Mouse (Mus musculus) forebrain, embryonic 16.5 days (tissue): ENCODE results near the gene Arf6. TPM values are rescaled to one million over a fixed set of nuclear protein-coding genes. Genes with fewer than 3 reads are reported as not detected.

Source experiments
- ATAC-seq: fragments of 200-750 bp; cut with Nextera tagmentation; 2 replicates; pipeline ENCODE4 v1.8.0; 2017; ENCODE audit warnings: mild to moderate bottlenecking, moderate library complexity
- H3K27ac ChIP-seq: fragments of 300-500 bp; sonication (generic); 2 replicates; pipeline ENCODE4 v1.5.1; 2014; ENCODE audit warnings: low read length, control low read depth
- H3K27me3 ChIP-seq: fragments of 300-500 bp; sonication (generic); replicated peaks from 2 replicates; pipeline ENCODE4 v1.6.1; 2014; ENCODE audit warnings: low read length; ENCODE audit not compliant: control insufficient read depth, insufficient read depth
- H3K36me3 ChIP-seq: fragments of 300-500 bp; sonication (generic); 2 replicates; pipeline ENCODE4 v1.6.1; 2014; ENCODE audit not compliant: control insufficient read depth, insufficient read depth
- H3K4me1 ChIP-seq: fragments of 300-500 bp; sonication (generic); replicated peaks from 2 replicates; pipeline ENCODE4 v1.6.1; 2014; ENCODE audit warnings: low read length; ENCODE audit not compliant: control insufficient read depth, insufficient read depth
- H3K4me2 ChIP-seq: fragments of 300-500 bp; sonication (generic); 2 replicates; pipeline ENCODE4 v1.6.1; 2014; ENCODE audit warnings: mild to moderate bottlenecking, low read length, control low read depth
- H3K4me3 ChIP-seq: fragments of 300-500 bp; sonication (generic); replicated peaks from 2 replicates; pipeline ENCODE4 v1.5.1; 2014; ENCODE audit warnings: mild to moderate bottlenecking, low read length, control low read depth
- H3K9ac ChIP-seq: fragments of 300-500 bp; sonication (generic); replicated peaks from 2 replicates; pipeline ENCODE4 v1.6.1; 2014; ENCODE audit warnings: low read depth, low read length, control low read depth
- H3K9me3 ChIP-seq: fragments of 300-500 bp; sonication (generic); 2 replicates; pipeline ENCODE4 v1.6.1; 2016; ENCODE audit warnings: low read length; ENCODE audit not compliant: control insufficient read depth
- WGBS: fragments of 180-500 bp; shearing (Covaris S2); extraction: QIAGEN DNeasy Blood & Tissue Kit; methylation state at CpG from one replicate; pipeline ENCODE4 v1.1.7; 2014; 5-methylcytosine and 5-hydroxymethylcytosine counted together
- microRNA-seq: library from miRNA; unstranded; fragments of <30 nt; microRNA quantifications from one replicate; pipeline ENCODE4, GENCODE M21; 2017
- polyA plus RNA-seq: library from polyadenylated mRNA; unstranded; fragments of >200 nt; fragmentation: Nextera tagmentation; extraction: Ambion mirVana; gene quantifications from 2 replicates; pipeline ENCODE4 v1.2.1, GENCODE M21; 2015

The Arf6 gene
- polyA plus RNA-seq, 1 experiment from 2014 or later = 22.2 TPM

DNA sequence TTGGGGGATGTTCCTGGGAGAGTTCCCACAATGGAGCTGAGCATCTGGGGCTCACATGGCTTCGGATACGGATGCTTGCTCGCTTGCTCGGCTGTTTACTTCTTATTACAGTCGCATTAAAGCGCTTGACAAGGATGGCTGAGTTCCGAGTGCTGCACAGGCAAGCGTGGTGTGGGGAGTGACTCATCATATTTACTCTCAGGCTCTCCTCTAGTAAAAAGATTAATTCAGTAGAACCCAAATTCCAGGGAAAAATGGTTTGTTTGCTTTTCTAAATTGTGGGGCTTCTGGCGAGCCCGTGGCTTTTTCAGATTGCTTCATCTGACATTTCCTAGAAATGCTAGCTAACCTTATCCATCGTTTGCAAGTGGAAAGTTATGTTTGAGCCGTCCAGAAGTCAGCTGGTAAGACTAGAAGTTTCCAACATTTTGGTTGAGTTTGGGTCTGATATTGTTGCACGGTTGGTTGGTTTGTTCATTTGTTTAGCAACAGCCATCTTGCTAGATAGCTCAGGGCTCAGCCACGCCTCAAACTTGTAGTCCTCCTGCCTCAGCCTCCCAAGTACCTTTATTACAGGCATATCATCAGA lies 47.2 kb downstream of the Arf6 start:
- H3K27me3 ChIP-seq = no peaks in the 10 kb centered on the region
- ATAC-seq = no peak
- H3K4me2 ChIP-seq = no peak overlapping the region
- no peak overlapping the region for H3K27ac ChIP-seq
- H3K9ac ChIP-seq = no peak overlapping the region
- H3K4me3 ChIP-seq = no peak overlapping the region
- H3K36me3 ChIP-seq = no peaks in the 10 kb centered on the region
- 0 out of 2 replicates have a peak, but pooled peaks cover 2% of the 10 kb centered on the region for H3K4me1 ChIP-seq
- WGBS = 83% methylated on average over 14 of the region's 14 CpGs
- no peaks in the 10 kb centered on the region; the same call in 1 of the 2 replicates for H3K9me3 ChIP-seq

- Histone ChIP-seq H3K9me3 (no peaks in the 10 kb centered on the region; the same call in 1 of the 2 replicates), H3K4me3 (no peak overlapping the region), H3K4me2 (no peak overlapping the region), H3K9ac (no peak overlapping the region), H3K36me3 (no peaks in the 10 kb centered on the region), H3K27me3 (no peaks in the 10 kb centered on the region), H3K4me1 (0 out of 2 replicates have a peak, but pooled peaks cover 2% of the 10 kb centered on the region), H3K27ac (no peak overlapping the region)
- no peak for ATAC-seq
- WGBS = 87% methylated on average over 4 of the region's 4 CpGs
Observed at GRCm38 (mm10) chr12:69419606-69420005, 47.7 kb downstream of the Arf6 start.

DNA sequence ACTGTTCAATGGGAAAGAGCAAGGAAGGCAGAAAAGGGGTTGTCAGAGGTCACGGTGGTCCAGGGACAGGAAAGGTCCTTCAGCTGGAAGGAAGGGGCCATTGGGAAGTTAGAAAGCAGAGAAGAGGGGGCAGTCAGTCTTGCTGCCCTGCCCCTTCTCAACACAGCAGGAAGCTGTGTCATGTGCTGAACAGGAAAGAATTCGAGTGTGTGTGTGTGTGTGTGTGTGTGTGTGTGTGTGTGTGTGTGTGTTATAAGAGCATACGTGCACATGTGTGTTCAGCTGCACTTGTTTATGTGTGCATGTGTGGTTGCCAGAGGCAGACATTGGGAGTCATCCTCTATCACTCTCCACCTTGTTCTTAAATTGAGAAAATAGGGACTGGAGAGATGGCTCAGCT lies 48.8 kb downstream of the Arf6 start:
- WGBS = 73% methylated on average over 3 of the region's 3 CpGs
- ATAC-seq = no peak

GRCm38 (mm10) chr12:69422827-69423537 lies 51.0 kb downstream of the Arf6 start:
- H3K4me2 ChIP-seq = no peak overlapping the region
- no peaks in the 10 kb centered on the region for H3K36me3 ChIP-seq
- H3K9me3 ChIP-seq = no peaks in the 10 kb centered on the region; the same call in 1 of the 2 replicates
- 80% methylated on average over 20 of the region's 20 CpGs for WGBS
- no peaks in the 10 kb centered on the region for H3K4me1 ChIP-seq
- H3K4me3 ChIP-seq = no peak overlapping the region
- no peak overlapping the region for H3K9ac ChIP-seq
- ATAC-seq = no peak
- H3K27ac ChIP-seq = no peak overlapping the region
- H3K27me3 ChIP-seq = no peaks in the 10 kb centered on the region

More for the DNA sequence above, 48.8 kb downstream of the Arf6 start:
- Histone ChIP-seq H3K4me2 (no peak overlapping the region), H3K9ac (no peak overlapping the region), H3K4me3 (no peak overlapping the region), H3K27ac (no peak overlapping the region), H3K36me3 (no peaks in the 10 kb centered on the region), H3K4me1 (0 out of 2 replicates have a peak, but pooled peaks cover 2% of the 10 kb centered on the region), H3K27me3 (no peaks in the 10 kb centered on the region), H3K9me3 (no peaks in the 10 kb centered on the region; the same call in 1 of the 2 replicates)

Small RNAs within 50 kb of the gene (microRNA-seq; reads per million reads assigned to microRNA genes)
- 0.62 reads per million for gene Gm47299
- gene Gm47305 = not detected

Other genes starting within 250 kb of the Arf6 start
- 987 and 1,101 TPM in 2 replicates for gene Rps29, start 213.0 kb upstream of the Arf6 start, polyA plus RNA-seq
- 9.7 and 11.4 TPM in 2 replicates for gene Lrr1, start 203.3 kb upstream of the Arf6 start, polyA plus RNA-seq
- gene Rpl36al, start 188.1 kb upstream of the Arf6 start, polyA plus RNA-seq = 289 and 292 TPM in 2 replicates
- gene Mgat2, start 188.0 kb upstream of the Arf6 start, polyA plus RNA-seq = 32.6 and 37.8 TPM in 2 replicates
- gene Gm49383, start 175.0 kb upstream of the Arf6 start, polyA plus RNA-seq = 20.0 and 23.6 TPM in 2 replicates
- gene Dnaaf2, start 173.7 kb upstream of the Arf6 start, polyA plus RNA-seq = 8.1 and 9.1 TPM in 2 replicates
- gene Gm49384, start 167.9 kb upstream of the Arf6 start, polyA plus RNA-seq = 16.5 and 22.1 TPM in 2 replicates
- 7.2 and 8.0 TPM in 2 replicates for gene Pole2, start 144.0 kb upstream of the Arf6 start, polyA plus RNA-seq
- 12.5 TPM in 2 replicates for gene Klhdc1, start 131.0 kb upstream of the Arf6 start, polyA plus RNA-seq
- 272 and 285 TPM in 2 replicates for gene Klhdc2, start 75.5 kb upstream of the Arf6 start, polyA plus RNA-seq
- 87.6 and 94.4 TPM in 2 replicates for gene Nemf, start 15.0 kb upstream of the Arf6 start, polyA plus RNA-seq
- gene Gm9887, start 308 bp downstream of the Arf6 start, polyA plus RNA-seq = 0.62 TPM in 1 of 2 replicates, not detected in the other
- 30.6 and 33.5 TPM in 2 replicates for gene Vcpkmt, start 210.9 kb downstream of the Arf6 start, polyA plus RNA-seq